In the genomic region with DNA sequence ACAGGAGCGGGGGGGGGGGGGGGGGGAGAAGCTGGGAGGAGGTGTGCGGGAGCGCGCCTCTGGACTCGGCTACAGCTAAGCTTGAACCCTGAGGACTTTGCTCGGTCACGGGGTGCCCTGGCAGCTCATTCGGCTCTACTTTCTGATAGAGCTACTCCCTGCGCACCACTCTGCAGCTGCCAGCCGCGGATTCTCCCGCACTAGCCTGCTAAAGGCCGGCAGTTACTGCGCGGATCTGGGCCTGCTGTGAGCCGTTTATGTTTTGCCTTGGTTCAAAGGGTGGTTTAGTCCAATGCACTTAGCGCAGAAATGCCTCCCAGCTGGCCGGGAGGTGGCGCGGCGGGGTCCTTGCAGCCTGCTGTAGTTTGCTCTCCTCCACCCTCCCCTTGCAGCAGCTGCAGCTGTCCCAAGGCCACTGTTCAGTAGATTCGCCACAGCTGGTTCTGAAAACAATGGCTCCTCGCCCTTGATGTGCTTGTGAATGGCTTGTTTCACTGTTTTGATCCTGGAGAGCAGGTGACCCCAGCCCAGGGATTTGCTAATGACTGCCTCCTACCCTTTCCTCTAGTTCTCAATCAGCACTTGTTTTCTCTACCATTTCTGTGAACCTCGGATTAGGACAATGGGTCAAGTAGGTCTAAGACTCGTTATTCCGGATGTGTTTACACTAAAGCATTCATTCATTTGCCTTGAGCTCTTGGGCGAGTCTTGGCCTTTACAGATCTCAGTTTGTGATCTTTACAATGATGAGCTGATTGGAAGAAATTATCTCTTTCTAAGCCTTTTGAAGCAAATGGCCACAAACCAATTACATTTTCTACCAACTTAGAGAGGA, we compare ENCODE assay signal across 9 mouse cellular contexts. TPM values are rescaled to one million over a fixed set of nuclear protein-coding genes. Genes with fewer than 3 reads are reported as not detected.
DNase-seq lines count a peak whose midpoint lies in the region; ATAC-seq and TF ChIP-seq lines count a peak whose summit lies in the region.
"Had no signal": no experiment of that assay in that cellular context is flagged by ENCODE, and none has a peak within 500 bp of the region (broad histone marks: within the 10 kb centered on the region; RNA-seq: fewer than 3 reads in every experiment).

No protein-coding gene starts in this region.

- peak; percentile 35; the same call in 1 of the 2 replicates for TF ChIP-seq CTCF in testis, adult 2 months (IDR thresholded peaks at IDR 0.05; ENCODE audit: control insufficient read depth, insufficient read depth, insufficient replicate concordance, low read depth, low read length)

- peak overlapping the region; percentile 73 for H3K4me3 ChIP-seq in forebrain, embryonic 10.5 days
- H3K4me3 ChIP-seq in heart, embryonic 12.5 days: peak overlapping the region; percentile 70
- H3K4me3 ChIP-seq in kidney, embryonic 15.5 days (replicated peaks): peak overlapping the region; percentile 86
- H3K4me3 ChIP-seq in neural tube, embryonic 11.5 days (ENCODE audit: low read depth, low read length): peak overlapping the region; percentile 74
- peak overlapping the region; percentile 84 for H3K4me3 ChIP-seq in testis, adult 2 months (ENCODE audit: control insufficient read depth, low read depth, low read length)

- peaks cover 7% of the 10 kb centered on the region; the same call in 1 of the 2 replicates for H3K4me1 ChIP-seq in forebrain, embryonic 10.5 days
- no peaks in the 10 kb centered on the region for H3K4me1 ChIP-seq in heart, embryonic 12.5 days (replicated peaks)
- H3K4me1 ChIP-seq in kidney, embryonic 15.5 days: peaks cover 14% of the 10 kb centered on the region
- H3K4me1 ChIP-seq in neural tube, embryonic 11.5 days (ENCODE audit: control insufficient read depth, insufficient read depth, low read length): no peaks in the 10 kb centered on the region
- peaks cover 9% of the 10 kb centered on the region for H3K4me1 ChIP-seq in testis, adult 2 months (ENCODE audit: control insufficient read depth, insufficient read depth, low read length)

- peak overlapping the region; percentile 85 for H3K27ac ChIP-seq in forebrain, embryonic 10.5 days
- H3K27ac ChIP-seq in heart, embryonic 12.5 days (ENCODE audit: poor library complexity, severe bottlenecking): peak overlapping the region; percentile 36; the same call in 1 of the 2 replicates
- H3K27ac ChIP-seq in kidney, embryonic 15.5 days: peak overlapping the region; percentile 93
- peak overlapping the region; percentile 88 for H3K27ac ChIP-seq in neural tube, embryonic 11.5 days (ENCODE audit: low read depth, low read length)
- no peak overlapping the region for H3K27ac ChIP-seq in testis, adult 2 months (ENCODE audit: control insufficient read depth, insufficient read depth, low read depth, low read length)

- no peaks in the 10 kb centered on the region for H3K36me3 ChIP-seq in forebrain, embryonic 10.5 days (replicated peaks)
- no peaks in the 10 kb centered on the region for H3K36me3 ChIP-seq in heart, embryonic 12.5 days
- no peaks in the 10 kb centered on the region; the same call in 1 of the 2 replicates for H3K36me3 ChIP-seq in kidney, embryonic 15.5 days
- no peaks in the 10 kb centered on the region for H3K36me3 ChIP-seq in neural tube, embryonic 11.5 days (ENCODE audit: control insufficient read depth, insufficient read depth, low read length)
- H3K36me3 ChIP-seq in testis, adult 2 months (ENCODE audit: control insufficient read depth, insufficient read depth, low read length): no peaks in the 10 kb centered on the region
- H3K36me3 ChIP-seq: G1E had no signal

- 1% methylated on average over 21 of the region's 27 CpGs for WGBS in forebrain, embryonic 10.5 days
- 2% methylated on average over 25 of the region's 27 CpGs for WGBS in heart, embryonic 12.5 days
- WGBS in kidney, embryonic 15.5 days: under 1% methylated on average over 23 of the region's 27 CpGs
- 1% methylated on average over 26 of the region's 27 CpGs for WGBS in neural tube, embryonic 11.5 days

- ATAC-seq in heart, embryonic 12.5 days (ENCODE audit: insufficient number of reproducible peaks, low FRiP score): peak; percentile 87
- peak; percentile 94 for ATAC-seq in kidney, embryonic 15.5 days (replicated peaks; ENCODE audit: low FRiP score)
- peak; percentile 92 for ATAC-seq in neural tube, embryonic 11.5 days (ENCODE audit: insufficient read depth, low FRiP score, low TSS enrichment)

- H3K27me3 ChIP-seq in forebrain, embryonic 10.5 days (ENCODE audit: poor library complexity, severe bottlenecking): no peaks in the 10 kb centered on the region
- no peaks in the 10 kb centered on the region for H3K27me3 ChIP-seq in heart, embryonic 12.5 days (replicated peaks)
- no peaks in the 10 kb centered on the region for H3K27me3 ChIP-seq in kidney, embryonic 15.5 days
- no peaks in the 10 kb centered on the region for H3K27me3 ChIP-seq in neural tube, embryonic 11.5 days (ENCODE audit: control insufficient read depth, insufficient read depth, low read length)
- H3K27me3 ChIP-seq in testis, adult 2 months (ENCODE audit: control insufficient read depth, insufficient read depth, low read length): no peaks in the 10 kb centered on the region

- peak overlapping the region; percentile 92 for H3K4me2 ChIP-seq in heart, embryonic 12.5 days
- H3K4me2 ChIP-seq in kidney, embryonic 15.5 days: peak overlapping the region; percentile 84
- H3K4me2 ChIP-seq in neural tube, embryonic 11.5 days (ENCODE audit: low read depth): peak overlapping the region; percentile 80

- H3K9me3 ChIP-seq in forebrain, embryonic 10.5 days: no peaks in the 10 kb centered on the region
- no peaks in the 10 kb centered on the region for H3K9me3 ChIP-seq in heart, embryonic 12.5 days (replicated peaks)
- H3K9me3 ChIP-seq in kidney, embryonic 15.5 days (replicated peaks): no peaks in the 10 kb centered on the region
- H3K9me3 ChIP-seq in neural tube, embryonic 11.5 days (ENCODE audit: control insufficient read depth, low read length): no peaks in the 10 kb centered on the region

- peak overlapping the region; percentile 72 for H3K9ac ChIP-seq in heart, embryonic 12.5 days
- H3K9ac ChIP-seq in kidney, embryonic 15.5 days: peak overlapping the region; percentile 84
- H3K9ac ChIP-seq in neural tube, embryonic 11.5 days (ENCODE audit: low read length): peak overlapping the region; percentile 75

- TF ChIP-seq POLR2A in testis, adult 2 months (IDR thresholded peaks at IDR 0.05; ENCODE audit: control insufficient read depth, low read depth, low read length): no peak

- peak; percentile 95 for DNase-seq in 3134 (ENCODE audit: extremely low read depth, insufficient read length, low spot score)
- DNase-seq in brain, adult 2 months (ENCODE audit: low read depth, low spot score): peak; percentile 92
- DNase-seq in forebrain, embryonic 10.5 days (ENCODE audit: extremely low spot score, low spot score): peak; percentile 81
- DNase-seq in liver: peak; percentile 68
- DNase-seq in neural tube, embryonic 11.5 days (ENCODE audit: low spot score): peak; percentile 87

RNA-seq across cellular contexts. Expression of a gene that starts 1.5 kb away (rescaled TPM):
- 1.5 TPM in 2 replicates for polyA plus RNA-seq in forebrain, embryonic 10.5 days (2016; fragmentation: Nextera tagmentation; extraction: Ambion mirVana)
- polyA plus RNA-seq in heart, embryonic 12.5 days (2016; fragmentation: Nextera tagmentation; extraction: Ambion mirVana): 1.6 and 2.0 TPM in 2 replicates
- 13.6 and 15.0 TPM in 2 replicates for polyA plus RNA-seq in kidney, embryonic 15.5 days (2015; fragmentation: Nextera tagmentation; extraction: Ambion mirVana)
- polyA plus RNA-seq in neural tube, embryonic 11.5 days (2014; fragmentation: Nextera tagmentation; extraction: Ambion mirVana): 3.9 and 4.3 TPM in 2 replicates
- polyA plus RNA-seq in testis, adult 2 months (2012; rRNA removed): 0.02 and 0.13 TPM in 2 replicates
- polyA plus RNA-seq: G1E had no signal
